Mouse (Mus musculus): ENCODE results near the gene Lamb3.

Gene Lamb3

DNA sequence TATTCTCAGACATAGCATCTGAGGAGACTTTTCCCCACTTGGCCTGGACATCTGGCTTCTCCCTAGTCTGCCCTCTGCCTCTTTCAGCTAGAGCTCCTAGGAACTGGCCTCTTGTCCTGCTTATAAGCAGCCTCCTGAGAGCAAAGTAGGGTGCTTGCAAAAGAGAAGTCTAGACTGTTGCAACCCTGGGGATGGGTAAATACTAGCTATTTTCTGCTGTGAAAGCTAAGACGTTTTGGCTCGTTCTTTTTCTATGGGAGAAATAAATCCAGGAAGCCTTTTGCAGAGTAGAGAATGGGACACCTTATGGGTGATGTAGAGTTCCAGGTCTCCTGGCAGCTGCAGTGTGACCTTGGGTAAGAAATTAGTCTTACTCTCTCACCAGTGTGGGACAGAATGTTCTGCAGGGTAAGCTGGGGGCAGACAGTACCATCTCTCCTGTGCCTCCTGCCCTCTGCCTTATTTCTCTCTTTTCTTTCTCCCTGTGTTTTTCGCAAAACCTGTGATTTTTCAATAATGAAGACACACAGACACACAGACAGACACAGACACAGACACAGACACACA lies 103.1 kb downstream of the Lamb3 start:
- DNase-seq (ENCODE audit: low read depth, low spot score), result no peak

- no peak for DNase-seq (ENCODE audit: low read depth, low spot score)
Measured at GRCm38 (mm10) chr1:193311596-193311995, 104.1 kb downstream of the Lamb3 start.

DNA sequence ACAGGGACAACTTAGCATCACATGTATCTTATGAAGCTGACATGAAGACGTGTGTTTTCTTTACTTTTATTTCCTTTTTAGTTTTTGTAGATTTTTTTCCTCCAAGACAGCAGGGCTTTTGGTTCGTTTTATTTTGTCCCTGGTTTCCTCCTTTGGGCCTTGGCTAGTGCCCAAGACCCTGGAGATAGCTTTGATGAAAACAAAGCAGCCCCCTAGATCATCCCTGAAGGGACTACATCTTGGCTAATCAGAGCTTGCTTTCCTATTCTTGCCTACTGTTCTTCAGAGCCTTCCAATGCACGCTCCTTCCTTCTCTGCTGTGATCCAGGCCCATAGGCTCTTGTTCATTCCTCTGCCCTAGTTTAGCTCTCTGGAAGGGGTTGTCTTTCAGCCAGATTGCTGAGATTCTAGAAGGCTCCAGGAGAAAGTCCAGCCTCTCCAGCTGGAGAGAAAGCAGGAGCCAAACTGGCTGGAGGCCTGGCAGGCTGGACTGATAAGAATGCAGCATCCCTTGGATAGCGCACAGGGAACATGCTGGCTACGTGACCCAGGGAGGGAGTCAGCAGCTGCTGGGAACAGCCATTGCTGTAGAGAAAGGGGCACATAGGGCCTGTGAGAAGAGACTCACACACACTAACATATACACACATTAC lies 108.3 kb downstream of the Lamb3 start:
- DNase-seq (ENCODE audit: low read depth, low spot score), result no peak

GRCm38 (mm10) chr1:193316358-193316750 lies 108.9 kb downstream of the Lamb3 start:
- DNase-seq (ENCODE audit: low read depth, low spot score), result no peak

DNA sequence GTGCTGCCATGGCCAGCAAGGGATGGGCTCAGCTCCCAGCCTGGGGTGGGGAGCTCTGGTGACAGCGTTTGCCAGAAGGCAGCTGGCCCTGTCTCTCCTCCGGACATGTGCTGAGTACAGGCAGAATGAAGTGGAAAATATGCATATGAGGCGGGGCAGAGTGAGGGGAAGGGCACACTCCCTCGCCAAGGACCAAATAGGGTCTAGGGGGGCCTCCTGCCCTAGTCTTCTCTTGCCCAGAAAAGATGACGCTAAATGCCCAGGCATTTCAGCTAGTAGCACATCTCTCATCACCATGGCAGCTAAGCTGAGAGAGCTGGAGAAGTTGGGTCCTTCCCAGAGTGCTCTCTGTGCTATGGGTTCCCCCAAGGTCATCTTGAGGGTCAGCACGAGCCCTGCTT lies 109.7 kb downstream of the Lamb3 start:
- DNase-seq (ENCODE audit: low read depth, low spot score), result no peak

GRCm38 (mm10) chr1:193319721-193320120 lies 112.2 kb downstream of the Lamb3 start:
- DNase-seq (ENCODE audit: low read depth, low spot score), result no peak

GRCm38 (mm10) chr1:193320398-193320797 lies 112.9 kb downstream of the Lamb3 start:
- DNase-seq (ENCODE audit: low read depth, low spot score), result no peak

DNA sequence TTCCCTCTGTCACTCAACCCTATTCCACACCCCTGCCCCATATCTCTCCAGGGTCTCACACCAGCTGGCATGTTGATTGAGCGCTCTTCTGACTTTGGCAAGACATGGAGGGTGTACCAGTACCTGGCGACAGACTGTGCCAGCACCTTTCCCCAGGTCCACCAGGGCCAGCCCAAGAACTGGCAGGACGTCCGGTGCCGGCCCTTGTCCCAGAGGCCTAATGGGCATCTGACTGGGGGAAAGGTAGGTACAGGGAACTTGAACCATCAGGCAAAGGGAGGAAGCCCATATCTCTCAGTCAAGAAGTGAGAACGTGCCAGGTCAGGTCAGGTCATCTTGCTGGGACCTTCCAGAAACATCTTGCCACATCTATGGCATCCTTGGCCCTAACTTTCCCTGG lies 116.2 kb downstream of the Lamb3 start:
- DNase-seq (ENCODE audit: low read depth, low spot score), result no peak

DNA sequence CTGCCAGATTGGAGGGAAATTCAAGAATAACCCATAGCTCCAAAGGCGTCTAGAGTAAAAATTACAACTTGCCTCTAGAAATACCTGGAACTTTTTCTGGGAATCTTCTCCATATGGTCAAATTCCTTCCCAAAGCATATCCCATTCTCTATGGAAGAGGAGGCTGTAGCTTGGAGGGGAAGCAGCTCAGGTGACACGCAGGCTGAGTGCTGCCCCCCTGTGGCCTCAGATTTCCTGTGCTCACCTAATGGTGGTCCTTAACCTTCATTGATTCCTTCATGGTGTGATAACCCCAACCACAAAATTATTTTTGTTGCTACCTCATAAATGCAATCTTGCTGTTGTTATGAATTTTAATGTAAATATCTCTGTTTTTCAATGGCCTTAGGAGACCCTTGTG lies 116.7 kb downstream of the Lamb3 start:
- no peak for DNase-seq (ENCODE audit: low read depth, low spot score)

GRCm38 (mm10) chr1:193325891-193326290 lies 118.4 kb downstream of the Lamb3 start:
- no peak for DNase-seq (ENCODE audit: low read depth, low spot score)

DNA sequence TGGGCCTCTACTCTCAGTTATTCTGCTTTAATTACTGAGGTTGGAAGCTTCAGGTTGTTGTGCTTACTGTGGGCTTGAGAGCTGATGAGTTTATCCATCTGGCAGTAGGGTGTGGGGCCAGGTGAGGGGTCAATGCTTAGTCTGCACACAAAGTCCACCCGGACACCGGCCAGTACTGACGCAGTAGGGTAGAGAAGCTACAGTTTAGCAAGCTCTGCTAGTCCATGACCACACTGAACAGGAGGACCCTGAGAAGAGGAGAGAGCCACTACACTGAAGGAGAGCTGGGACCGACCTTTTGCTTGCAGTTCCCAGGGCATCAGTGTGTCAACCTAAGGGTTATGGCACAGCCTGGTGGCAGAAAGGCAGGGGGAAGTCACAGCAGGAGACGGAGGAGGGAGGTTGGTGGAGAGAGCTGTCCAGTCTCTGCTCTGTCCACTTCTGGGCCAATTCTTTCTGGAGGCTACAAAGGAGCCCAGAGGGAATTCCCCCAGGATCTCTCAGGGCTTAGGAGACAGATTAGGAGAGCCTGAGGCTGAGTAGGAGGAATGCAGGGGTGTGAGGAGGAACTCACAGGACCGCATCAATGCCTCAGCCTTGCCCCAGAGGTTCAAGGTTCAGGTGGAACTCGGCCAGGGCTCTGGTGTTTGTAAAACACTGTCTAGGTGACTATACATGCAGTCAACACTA lies 119.1 kb downstream of the Lamb3 start:
- DNase-seq (ENCODE audit: low read depth, low spot score), result no peak

DNA sequence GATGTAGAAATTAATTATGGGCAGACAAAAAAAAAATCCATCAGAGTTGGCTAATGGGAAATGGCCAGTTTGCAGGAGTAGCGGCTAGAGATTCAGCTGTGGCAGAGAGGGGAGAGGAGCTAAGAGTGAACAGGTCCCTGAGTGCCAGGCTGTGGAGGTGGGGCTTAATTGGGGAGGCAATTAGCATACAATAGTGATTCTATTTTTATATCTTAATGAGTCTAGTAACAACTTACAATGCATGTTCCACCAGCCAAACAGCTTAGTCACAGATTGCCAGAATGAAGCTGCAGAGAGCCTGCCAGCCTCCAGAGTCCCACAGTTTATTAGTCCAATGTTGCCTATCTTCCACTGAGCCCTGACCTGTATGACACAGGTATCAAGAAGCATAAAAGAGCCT lies 119.7 kb downstream of the Lamb3 start:
- DNase-seq (ENCODE audit: low read depth, low spot score), result no peak

DNA sequence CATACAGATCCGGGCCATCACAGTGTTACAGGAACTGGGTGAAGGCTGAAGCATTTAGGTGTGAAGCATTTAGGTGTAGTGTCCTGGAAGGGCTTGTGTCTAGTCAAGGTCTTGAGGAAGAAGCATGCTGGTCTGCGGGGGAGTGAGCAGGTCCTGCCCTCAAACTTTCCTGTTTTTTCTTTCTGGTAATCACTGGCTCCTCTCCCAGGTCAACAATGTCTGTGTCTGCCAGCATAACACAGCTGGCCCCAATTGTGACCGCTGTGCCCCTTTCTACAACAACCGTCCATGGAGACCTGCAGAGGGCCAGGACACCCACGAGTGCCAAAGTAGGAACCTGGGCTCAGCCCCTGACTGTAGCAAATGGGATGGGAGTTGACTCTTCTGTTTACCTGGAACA lies 120.2 kb downstream of the Lamb3 start:
- DNase-seq (ENCODE audit: low read depth, low spot score), result no peak

DNA sequence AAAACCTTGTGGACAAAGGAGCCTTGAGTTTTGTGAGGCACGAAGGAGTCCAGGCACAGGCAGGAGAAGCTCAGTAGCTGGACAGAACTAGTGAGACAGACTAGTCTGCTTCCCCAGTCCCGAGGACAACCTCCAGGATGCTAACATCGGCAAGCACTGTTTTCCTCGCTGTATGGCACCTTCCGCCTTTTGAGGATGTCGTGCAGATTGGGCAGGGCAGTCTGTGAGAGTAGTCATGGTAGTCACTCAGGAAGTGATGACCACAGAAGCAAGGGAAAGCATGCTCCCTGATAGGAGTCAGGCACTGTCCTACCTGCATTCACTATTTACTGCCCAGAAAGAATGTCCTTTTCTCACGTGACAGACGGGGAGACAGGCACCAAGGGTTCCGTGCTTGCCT lies 122.1 kb downstream of the Lamb3 start:
- DNase-seq (ENCODE audit: low read depth, low spot score), result no peak

- no peak for DNase-seq (ENCODE audit: low read depth, low spot score)
Measured at GRCm38 (mm10) chr1:193330172-193330571, 122.7 kb downstream of the Lamb3 start.

DNA sequence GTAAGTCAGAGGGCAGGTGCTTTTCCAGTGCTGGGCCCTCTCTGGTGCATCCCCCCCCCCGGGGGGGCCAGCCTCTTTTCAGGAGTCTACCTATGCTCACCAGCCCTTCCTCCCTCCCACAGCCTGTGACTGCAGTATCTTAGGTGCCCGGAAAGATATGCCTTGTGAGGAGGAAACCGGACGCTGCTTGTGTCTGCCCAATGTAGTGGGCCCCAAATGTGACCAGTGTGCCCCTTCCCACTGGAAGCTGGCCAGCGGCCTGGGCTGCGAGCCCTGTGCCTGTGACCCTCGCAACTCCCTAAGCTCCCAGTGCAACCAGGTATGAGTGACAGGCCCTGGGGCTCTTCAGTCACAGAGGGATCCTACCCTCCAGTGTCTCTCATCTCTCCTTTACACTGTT lies 123.1 kb downstream of the Lamb3 start:
- no peak for DNase-seq (ENCODE audit: low read depth, low spot score)

DNA sequence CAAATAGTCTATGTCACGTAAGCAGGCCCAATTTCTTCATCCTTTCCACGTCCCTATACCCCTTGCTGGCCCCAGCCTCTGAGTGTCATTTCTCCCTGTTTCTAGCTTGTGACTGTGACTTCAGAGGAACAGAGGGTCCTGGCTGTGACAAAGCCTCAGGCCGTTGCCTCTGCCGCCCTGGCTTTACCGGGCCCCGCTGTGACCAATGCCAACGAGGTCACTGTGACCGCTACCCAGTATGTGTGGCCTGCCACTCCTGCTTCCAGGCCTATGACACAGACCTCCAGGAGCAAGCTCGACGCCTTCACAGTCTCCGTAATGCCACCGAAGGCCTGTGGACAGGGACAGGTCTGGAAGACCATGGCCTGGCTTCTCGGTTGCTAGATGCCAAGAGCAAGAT lies 124.5 kb downstream of the Lamb3 start:
- no peak for DNase-seq (ENCODE audit: low read depth, low spot score)

DNA sequence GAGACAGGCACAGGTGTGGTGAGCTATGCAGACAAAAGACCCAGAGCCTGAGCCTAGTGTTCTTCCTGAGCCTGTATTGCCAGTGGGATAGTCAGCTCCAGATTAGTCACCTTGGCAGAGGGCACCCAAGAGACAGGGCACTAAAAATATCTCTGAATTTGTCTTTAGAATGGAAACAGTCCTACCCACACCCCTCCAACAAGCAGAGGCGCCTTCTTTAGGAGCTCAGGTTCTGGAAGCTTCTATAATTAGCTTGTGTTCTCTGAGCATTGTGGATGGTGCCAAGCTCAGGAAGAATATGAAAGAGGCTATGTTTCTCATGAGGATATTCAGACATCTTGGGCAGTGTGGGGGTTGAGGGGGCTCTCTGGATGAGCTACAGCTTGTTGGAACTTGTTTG lies 125.2 kb downstream of the Lamb3 start:
- no peak for DNase-seq (ENCODE audit: low read depth, low spot score)

- DNase-seq (ENCODE audit: low read depth, low spot score), result no peak
Measured at GRCm38 (mm10) chr1:193333776-193334175, 126.3 kb downstream of the Lamb3 start.

DNA sequence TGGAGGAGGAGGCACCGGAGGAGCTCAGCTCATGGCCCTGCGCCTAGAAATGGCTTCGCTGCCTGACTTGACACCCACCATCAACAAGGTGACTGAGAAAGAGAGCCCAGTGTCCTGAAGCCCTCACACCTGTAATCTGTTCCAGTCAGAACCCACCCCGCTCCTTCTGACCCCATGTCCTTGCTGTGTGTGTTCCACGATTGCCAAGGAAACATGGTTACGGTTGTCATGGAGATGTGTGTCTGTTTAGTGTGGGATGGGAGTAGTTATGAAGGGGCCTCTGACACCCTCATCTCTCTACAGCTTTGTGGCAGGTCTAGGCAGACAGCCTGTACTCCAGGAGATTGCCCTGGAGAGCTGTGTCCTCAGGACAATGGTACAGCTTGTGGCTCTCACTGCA lies 127.0 kb downstream of the Lamb3 start:
- DNase-seq (ENCODE audit: low read depth, low spot score), result no peak

- no peak for DNase-seq (ENCODE audit: low read depth, low spot score)
Measured at GRCm38 (mm10) chr1:193336122-193337017, 128.9 kb downstream of the Lamb3 start.

DNA sequence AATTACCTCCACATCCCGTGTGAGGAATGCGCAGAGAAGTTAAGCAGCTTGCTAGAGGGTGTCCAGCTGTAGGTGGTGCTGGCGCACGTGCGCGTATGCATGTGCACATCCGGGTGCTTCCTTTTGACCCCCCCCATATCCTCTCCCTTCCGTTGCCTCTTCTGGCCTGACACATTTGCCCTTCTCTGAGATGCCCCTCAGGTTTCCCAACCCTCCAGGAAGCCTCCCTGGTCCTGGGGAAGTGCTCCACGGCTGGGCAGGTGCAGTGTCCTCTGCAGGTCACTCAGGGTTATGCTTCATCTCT lies 129.5 kb downstream of the Lamb3 start:
- no peak for DNase-seq (ENCODE audit: low read depth, low spot score)
